Mouse (Mus musculus) right cerebral cortex, postnatal 25 days (tissue): ENCODE results near the gene Trak1.

Experiments
- DNase-seq: peaks from one replicate; pipeline ENCODE4 v3.0.0; 2022

The Trak1 gene

GRCm38 (mm10) chr9:121374076-121374863 lies 77.0 kb downstream of the Trak1 start:
- DNase-seq, result no peak

- DNase-seq, result no peak
Measured at GRCm38 (mm10) chr9:121374864-121375255, 77.6 kb downstream of the Trak1 start.

- no peak for DNase-seq
Measured at GRCm38 (mm10) chr9:121376094-121376493, 78.8 kb downstream of the Trak1 start.

GRCm38 (mm10) chr9:121380310-121380920 lies 83.1 kb downstream of the Trak1 start:
- no peak for DNase-seq

- DNase-seq, result no peak
Measured at GRCm38 (mm10) chr9:121381678-121382297, 84.5 kb downstream of the Trak1 start.

GRCm38 (mm10) chr9:121382568-121382967 lies 85.3 kb downstream of the Trak1 start:
- peak; percentile 82 for DNase-seq

GRCm38 (mm10) chr9:121383180-121383586 lies 85.9 kb downstream of the Trak1 start:
- DNase-seq, result peak; percentile 86

- no peak for DNase-seq
Measured at GRCm38 (mm10) chr9:121384620-121385019, 87.3 kb downstream of the Trak1 start.

- peak; percentile 89 for DNase-seq
Measured at GRCm38 (mm10) chr9:121385091-121385748, 87.9 kb downstream of the Trak1 start.

GRCm38 (mm10) chr9:121385749-121386350 lies 88.5 kb downstream of the Trak1 start:
- DNase-seq, result no peak

- DNase-seq, result peak; percentile 81
Measured at GRCm38 (mm10) chr9:121387539-121388272, 90.4 kb downstream of the Trak1 start.

GRCm38 (mm10) chr9:121388273-121388931 lies 91.1 kb downstream of the Trak1 start:
- no peak for DNase-seq

- DNase-seq, result no peak
Measured at GRCm38 (mm10) chr9:121389258-121389657, 92.0 kb downstream of the Trak1 start.

GRCm38 (mm10) chr9:121391898-121392297 lies 94.6 kb downstream of the Trak1 start:
- DNase-seq, result no peak

- DNase-seq, result no peak
Measured at GRCm38 (mm10) chr9:121392427-121392826, 95.1 kb downstream of the Trak1 start.

- no peak for DNase-seq
Measured at GRCm38 (mm10) chr9:121393104-121393503, 95.8 kb downstream of the Trak1 start.

GRCm38 (mm10) chr9:121394882-121395281 lies 97.6 kb downstream of the Trak1 start:
- DNase-seq, result no peak

GRCm38 (mm10) chr9:121395812-121396211 lies 98.5 kb downstream of the Trak1 start:
- no peak for DNase-seq

GRCm38 (mm10) chr9:121398100-121398760 lies 100.9 kb downstream of the Trak1 start:
- no peak for DNase-seq

GRCm38 (mm10) chr9:121398761-121399160 lies 101.5 kb downstream of the Trak1 start:
- no peak for DNase-seq

- no peak for DNase-seq
Measured at GRCm38 (mm10) chr9:121400608-121401007, 103.3 kb downstream of the Trak1 start.
